Mouse (Mus musculus) ES-E14 (cell line): ENCODE data around the gene Btbd11.

Source experiments
- CHD2 ChIP-seq: IDR thresholded peaks from 2 replicates; pipeline ENCODE4 v1.6.1; 2014; ENCODE audit warnings: mild to moderate bottlenecking, low read depth, low read length, inconsistent platforms
- HCFC1 ChIP-seq: IDR thresholded peaks from 2 replicates; pipeline ENCODE4 v1.6.1; 2012; ENCODE audit warnings: low read length, inconsistent platforms, borderline replicate concordance; ENCODE audit not compliant: insufficient read depth
- MAFK ChIP-seq: IDR thresholded peaks from 2 replicates; pipeline ENCODE4 v1.6.1; 2014; ENCODE audit warnings: mild to moderate bottlenecking, low read depth, low read length, inconsistent platforms; ENCODE audit not compliant: insufficient read depth
- ZC3H11A ChIP-seq: IDR thresholded peaks from 2 replicates; pipeline ENCODE4 v1.6.1; 2012; ENCODE audit warnings: low read depth, mild to moderate bottlenecking, inconsistent platforms, low read length, borderline replicate concordance
- ZNF384 ChIP-seq: IDR thresholded peaks from 2 replicates; pipeline ENCODE4 v1.6.1; 2012; ENCODE audit warnings: low read depth, low read length, inconsistent platforms

DNA sequence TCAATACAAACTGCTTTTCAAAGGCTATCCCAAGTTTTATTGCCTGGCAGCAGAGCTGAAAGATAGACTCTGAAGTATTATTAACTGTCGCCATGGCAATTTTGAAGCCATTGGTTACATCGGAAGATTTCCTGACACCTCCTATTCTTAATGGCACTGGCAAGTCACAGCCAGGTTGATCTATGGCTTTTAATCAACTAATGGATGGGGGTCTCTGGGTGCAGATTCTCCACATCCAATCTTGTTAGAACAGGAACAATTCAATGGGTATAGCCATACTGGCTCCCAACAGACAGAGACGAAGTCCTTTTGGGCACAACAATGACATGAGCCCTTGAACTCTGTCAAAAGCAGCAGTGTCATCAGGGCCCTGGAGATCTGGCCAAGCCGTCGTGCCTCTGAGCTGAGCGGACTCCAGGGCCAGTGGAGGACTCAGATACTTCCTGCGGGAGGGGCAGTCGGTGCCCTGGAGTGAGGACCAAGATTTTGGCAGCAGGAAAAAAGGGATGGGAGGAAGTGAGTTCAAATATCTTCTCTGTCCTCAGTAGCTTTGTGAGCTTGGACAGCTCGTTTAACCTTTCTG lies 114.0 kb downstream of the Btbd11 start:
- TF ChIP-seq HCFC1 (no peak), MAFK (no peak), ZC3H11A (no peak), ZNF384 (no peak), CHD2 (no peak)
